Mouse (Mus musculus): Measurements from ENCODE around the gene Dnal4. TPM values are rescaled to one million over a fixed set of nuclear protein-coding genes. Genes with fewer than 3 reads are reported as not detected.
A peak's percentile ranks its signal among the peaks of the same experiment; 100 is the strongest.

The Dnal4 gene
- polyA plus RNA-seq, 1 experiment: 18.7 TPM

- no peaks in the 10 kb centered on the region for H3K36me3 ChIP-seq (ENCODE audit: control insufficient read depth, insufficient read depth, low read length)
- no peak overlapping the region for H3K27ac ChIP-seq (ENCODE audit: insufficient read depth, low read depth, low read length)
- no peaks in the 10 kb centered on the region for H3K4me1 ChIP-seq (ENCODE audit: control insufficient read depth, insufficient read depth, insufficient read length, low read length)
- H3K4me3 ChIP-seq (ENCODE audit: low read depth, low read length): no peak overlapping the region
- H3K27me3 ChIP-seq (ENCODE audit: control insufficient read depth, insufficient read depth, low read length): no peaks in the 10 kb centered on the region
- 21% methylated on average over 11 of the region's 11 CpGs for WGBS
- TF ChIP-seq POLR2A (IDR thresholded peaks at IDR 0.05; ENCODE audit: low read depth, low read length) (no peak), CTCF (IDR thresholded peaks at IDR 0.05; ENCODE audit: extremely low read depth, insufficient read length, insufficient replicate concordance, low read depth, low read length) (peak; percentile 99)
These were observed 24.8 kb downstream of the Dnal4 start for GRCm38 (mm10) chr15:79752742-79753419.

DNA sequence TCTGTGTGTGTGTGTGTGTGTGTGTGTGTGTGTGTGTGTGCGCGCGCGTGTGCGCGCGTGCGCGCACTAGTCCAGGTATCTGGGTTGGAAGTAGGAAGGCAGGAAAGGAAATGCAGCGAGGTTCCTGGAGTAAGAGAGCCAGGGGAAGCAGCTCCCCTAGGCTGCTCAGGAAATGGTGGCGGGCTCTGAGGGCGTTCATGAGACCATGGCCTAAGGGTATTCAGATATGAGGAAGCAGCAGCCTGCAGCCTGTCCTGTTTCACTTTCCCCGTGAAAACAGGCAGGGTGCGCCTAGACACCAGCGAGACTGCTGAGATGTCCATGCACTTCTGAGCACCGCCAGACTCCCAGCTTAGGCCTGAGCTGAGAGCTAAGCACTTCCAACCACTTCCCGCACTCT, 25.9 kb downstream of the Dnal4 start:
- TF ChIP-seq POLR2A (IDR thresholded peaks at IDR 0.05; ENCODE audit: low read depth, low read length) (no peak), CTCF (IDR thresholded peaks at IDR 0.05; ENCODE audit: extremely low read depth, insufficient read length, insufficient replicate concordance, low read depth, low read length) (no peak)
- Histone ChIP-seq H3K4me1 (ENCODE audit: control insufficient read depth, insufficient read depth, insufficient read length, low read length) (no peaks in the 10 kb centered on the region), H3K27me3 (ENCODE audit: control insufficient read depth, insufficient read depth, low read length) (no peaks in the 10 kb centered on the region), H3K4me3 (ENCODE audit: low read depth, low read length) (no peak overlapping the region), H3K36me3 (ENCODE audit: control insufficient read depth, insufficient read depth, low read length) (no peaks in the 10 kb centered on the region), H3K27ac (ENCODE audit: insufficient read depth, low read depth, low read length) (no peak overlapping the region)
- 85% methylated on average over 17 of the region's 17 CpGs for WGBS

GRCm38 (mm10) chr15:79750266-79750665, 27.4 kb downstream of the Dnal4 start:
- H3K36me3 ChIP-seq (ENCODE audit: control insufficient read depth, insufficient read depth, low read length): no peaks in the 10 kb centered on the region
- no peak overlapping the region for H3K4me3 ChIP-seq (ENCODE audit: low read depth, low read length)
- no peak overlapping the region for H3K27ac ChIP-seq (ENCODE audit: insufficient read depth, low read depth, low read length)
- H3K27me3 ChIP-seq (ENCODE audit: control insufficient read depth, insufficient read depth, low read length): no peaks in the 10 kb centered on the region
- no peaks in the 10 kb centered on the region for H3K4me1 ChIP-seq (ENCODE audit: control insufficient read depth, insufficient read depth, insufficient read length, low read length)
- 88% methylated on average over 8 of the region's 8 CpGs for WGBS
- no peak for TF ChIP-seq POLR2A (IDR thresholded peaks at IDR 0.05; ENCODE audit: low read depth, low read length)
- TF ChIP-seq CTCF (IDR thresholded peaks at IDR 0.05; ENCODE audit: extremely low read depth, insufficient read length, insufficient replicate concordance, low read depth, low read length): no peak

DNA sequence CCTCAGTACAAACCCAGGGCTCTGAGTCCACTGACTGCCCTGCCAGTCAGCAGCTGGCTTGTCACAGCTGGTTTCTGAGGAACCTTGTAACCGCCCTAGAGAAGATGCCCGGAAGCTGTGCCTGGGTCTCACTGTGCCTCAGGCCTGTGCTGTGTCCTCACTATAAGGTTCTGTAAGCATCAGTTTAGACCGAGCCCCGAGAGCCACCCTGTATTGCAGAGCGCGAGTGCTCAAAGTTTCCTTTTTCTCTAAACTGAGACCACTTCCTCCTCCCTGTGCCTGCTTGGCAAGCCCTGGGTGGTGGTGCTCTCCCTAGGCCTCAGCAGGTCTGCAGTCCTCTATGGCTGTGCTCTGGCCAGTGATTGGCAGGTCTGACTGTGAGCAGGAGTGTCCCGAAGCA, 28.5 kb downstream of the Dnal4 start:
- 83% methylated on average over 7 of the region's 7 CpGs for WGBS
- no peaks in the 10 kb centered on the region for H3K36me3 ChIP-seq (ENCODE audit: control insufficient read depth, insufficient read depth, low read length)
- H3K4me1 ChIP-seq (ENCODE audit: control insufficient read depth, insufficient read depth, insufficient read length, low read length): no peaks in the 10 kb centered on the region
- H3K27ac ChIP-seq (ENCODE audit: insufficient read depth, low read depth, low read length): no peak overlapping the region
- TF ChIP-seq CTCF (IDR thresholded peaks at IDR 0.05; ENCODE audit: extremely low read depth, insufficient read length, insufficient replicate concordance, low read depth, low read length) (no peak), POLR2A (IDR thresholded peaks at IDR 0.05; ENCODE audit: low read depth, low read length) (no peak)
- no peaks in the 10 kb centered on the region for H3K27me3 ChIP-seq (ENCODE audit: control insufficient read depth, insufficient read depth, low read length)
- no peak overlapping the region for H3K4me3 ChIP-seq (ENCODE audit: low read depth, low read length)

DNA sequence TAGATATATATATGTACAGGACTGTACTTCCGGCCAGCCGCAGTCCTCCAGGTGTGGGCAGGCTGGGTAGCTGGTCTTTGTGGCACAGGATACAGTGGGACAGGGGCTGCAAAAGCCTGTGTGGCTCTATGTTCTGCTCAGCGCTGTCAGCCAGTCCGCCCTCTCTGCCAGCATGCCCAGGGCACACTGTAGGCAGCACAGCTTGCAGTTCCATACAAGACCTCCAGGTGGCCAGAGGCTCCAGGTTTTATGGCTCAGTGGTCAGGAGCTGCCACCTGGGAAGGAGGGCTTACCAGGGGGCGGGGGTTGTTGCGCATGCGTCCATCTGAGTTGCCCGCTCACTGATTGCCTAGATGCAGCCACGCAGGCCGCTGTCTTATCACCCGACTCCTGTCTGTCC, 29.7 kb downstream of the Dnal4 start:
- no peak overlapping the region for H3K27ac ChIP-seq (ENCODE audit: insufficient read depth, low read depth, low read length)
- H3K4me1 ChIP-seq (ENCODE audit: control insufficient read depth, insufficient read depth, insufficient read length, low read length): no peaks in the 10 kb centered on the region
- TF ChIP-seq POLR2A (IDR thresholded peaks at IDR 0.05; ENCODE audit: low read depth, low read length) (no peak), CTCF (IDR thresholded peaks at IDR 0.05; ENCODE audit: extremely low read depth, insufficient read length, insufficient replicate concordance, low read depth, low read length) (peak; percentile 32; the same call in 1 of the 2 replicates)
- H3K27me3 ChIP-seq (ENCODE audit: control insufficient read depth, insufficient read depth, low read length): no peaks in the 10 kb centered on the region
- 76% methylated on average over 11 of the region's 11 CpGs for WGBS
- H3K36me3 ChIP-seq (ENCODE audit: control insufficient read depth, insufficient read depth, low read length): no peaks in the 10 kb centered on the region
- no peak overlapping the region for H3K4me3 ChIP-seq (ENCODE audit: low read depth, low read length)

- H3K27me3 ChIP-seq (ENCODE audit: control insufficient read depth, insufficient read depth, low read length): no peaks in the 10 kb centered on the region
- no peaks in the 10 kb centered on the region for H3K36me3 ChIP-seq (ENCODE audit: control insufficient read depth, insufficient read depth, low read length)
- no peak for TF ChIP-seq CTCF (IDR thresholded peaks at IDR 0.05; ENCODE audit: extremely low read depth, insufficient read length, insufficient replicate concordance, low read depth, low read length)
- TF ChIP-seq POLR2A (IDR thresholded peaks at IDR 0.05; ENCODE audit: low read depth, low read length): no peak
- no peak overlapping the region for H3K27ac ChIP-seq (ENCODE audit: insufficient read depth, low read depth, low read length)
- H3K4me1 ChIP-seq (ENCODE audit: control insufficient read depth, insufficient read depth, insufficient read length, low read length): peaks cover 5% of the 10 kb centered on the region; the same call in 1 of the 2 replicates
- H3K4me3 ChIP-seq (ENCODE audit: low read depth, low read length): no peak overlapping the region
- WGBS: 94% methylated on average over 5 of the region's 5 CpGs
These were observed 31.8 kb downstream of the Dnal4 start for GRCm38 (mm10) chr15:79745883-79746282.

DNA sequence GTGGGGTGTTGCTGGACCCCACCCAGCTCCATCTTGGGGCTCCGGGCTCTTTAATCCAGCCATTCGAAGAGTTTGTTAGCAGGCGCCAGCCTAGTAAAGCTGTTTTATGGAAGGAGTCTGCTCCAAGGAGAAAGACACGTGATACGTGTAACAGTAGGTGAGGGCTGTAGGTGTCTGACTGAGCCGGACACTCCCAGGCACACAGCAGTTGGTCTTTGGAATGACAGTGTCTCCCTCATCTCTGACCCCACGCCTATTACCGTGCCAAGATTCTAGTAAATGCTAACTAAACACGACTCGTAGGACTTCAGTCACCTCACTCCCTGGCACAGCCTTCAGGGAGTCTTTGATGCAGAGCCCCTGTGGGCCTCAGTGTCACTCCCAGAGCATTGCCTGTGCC, 32.3 kb downstream of the Dnal4 start:
- H3K36me3 ChIP-seq (ENCODE audit: control insufficient read depth, insufficient read depth, low read length): no peaks in the 10 kb centered on the region
- no peak overlapping the region for H3K4me3 ChIP-seq (ENCODE audit: low read depth, low read length)
- TF ChIP-seq CTCF (IDR thresholded peaks at IDR 0.05; ENCODE audit: extremely low read depth, insufficient read length, insufficient replicate concordance, low read depth, low read length) (no peak), POLR2A (IDR thresholded peaks at IDR 0.05; ENCODE audit: low read depth, low read length) (no peak)
- H3K27me3 ChIP-seq (ENCODE audit: control insufficient read depth, insufficient read depth, low read length): no peaks in the 10 kb centered on the region
- peaks cover 5% of the 10 kb centered on the region; the same call in 1 of the 2 replicates for H3K4me1 ChIP-seq (ENCODE audit: control insufficient read depth, insufficient read depth, insufficient read length, low read length)
- 68% methylated on average over 10 of the region's 10 CpGs for WGBS
- no peak overlapping the region for H3K27ac ChIP-seq (ENCODE audit: insufficient read depth, low read depth, low read length)

All from small intestine, adult 2 months (tissue).